In genomic region chr9:21904031-21904430, GRCm38 (mm10) we compare ENCODE assay signal across 26 mouse cellular contexts. TPM values are rescaled to one million over a fixed set of nuclear protein-coding genes. Genes with fewer than 3 reads are reported as not detected.
"Had no signal": no experiment of that assay in that cellular context is flagged by ENCODE, and none has a peak within 500 bp of the region (broad histone marks: within the 10 kb centered on the region; RNA-seq: fewer than 3 reads in every experiment).

No protein-coding gene starts in this region.

- H3K4me3 ChIP-seq: embryonic facial prominence, embryonic 10.5 days; embryonic facial prominence, embryonic 12.5 days; embryonic facial prominence, embryonic 13.5 days; embryonic facial prominence, embryonic 15.5 days; erythroblast, embryonic 14.5 days; forebrain, embryonic 10.5 days; forebrain, embryonic 12.5 days; forebrain, embryonic 13.5 days; forebrain, embryonic 15.5 days; gastrocnemius, adult 2 months; heart, adult 2 months; heart, embryonic 10.5 days had no signal

- H3K4me1 ChIP-seq: embryonic facial prominence, embryonic 12.5 days; embryonic facial prominence, embryonic 15.5 days; forebrain, embryonic 13.5 days; heart, embryonic 10.5 days had no signal

- H3K9me3 ChIP-seq: embryonic facial prominence, embryonic 10.5 days; embryonic facial prominence, embryonic 12.5 days; embryonic facial prominence, embryonic 13.5 days; embryonic facial prominence, embryonic 15.5 days; forebrain, embryonic 10.5 days; forebrain, embryonic 12.5 days; forebrain, embryonic 13.5 days; forebrain, embryonic 15.5 days; heart, embryonic 10.5 days had no signal

- DNase-seq: cerebellum, postnatal 10 days; cerebellum, postnatal 14 days; cerebellum, postnatal 25 days; cerebellum, postnatal 36 days; embryo, embryonic 11 days; forebrain, postnatal 0 days; gastrocnemius, adult 2 months; gastrocnemius, postnatal 10 days; gastrocnemius, postnatal 14 days; gastrocnemius, postnatal 25 days; gastrocnemius, postnatal 36 days; heart, adult 11 months; heart, adult 18-20 months; heart, adult 2 months had no signal

- H3K27ac ChIP-seq: embryonic facial prominence, embryonic 10.5 days; embryonic facial prominence, embryonic 12.5 days; embryonic facial prominence, embryonic 13.5 days; embryonic facial prominence, embryonic 15.5 days; forebrain, embryonic 10.5 days; forebrain, embryonic 12.5 days; forebrain, embryonic 13.5 days; forebrain, embryonic 15.5 days; gastrocnemius, adult 2 months; heart, adult 2 months; heart, embryonic 10.5 days had no signal

- H3K36me3 ChIP-seq: embryonic facial prominence, embryonic 10.5 days; embryonic facial prominence, embryonic 12.5 days; embryonic facial prominence, embryonic 13.5 days; embryonic facial prominence, embryonic 15.5 days; forebrain, embryonic 10.5 days; forebrain, embryonic 12.5 days; forebrain, embryonic 15.5 days; heart, embryonic 10.5 days had no signal

- H3K9ac ChIP-seq: embryonic facial prominence, embryonic 12.5 days; embryonic facial prominence, embryonic 13.5 days; embryonic facial prominence, embryonic 15.5 days; forebrain, embryonic 12.5 days; forebrain, embryonic 13.5 days; forebrain, embryonic 15.5 days; forebrain, postnatal 0 days had no signal

RNA-seq across cellular contexts. Expression of gene Ccdc159, which starts 23.2 kb away (rescaled TPM):
- total RNA-seq: common myeloid progenitor, adult 5-6 weeks; granulocyte monocyte progenitor cell, adult 5-6 weeks had no signal
- polyA plus RNA-seq: erythroblast, embryonic 14.5 days had no signal
